Mouse (Mus musculus): Measurements from ENCODE around the gene Rassf8. TPM values are rescaled to one million over a fixed set of nuclear protein-coding genes. Genes with fewer than 3 reads are reported as not detected.

Rassf8 gene
- polyA plus RNA-seq, 1 experiment from 2014 or later, result 8.7 TPM

- Histone ChIP-seq H3K27me3 (no peaks in the 10 kb centered on the region), H3K9me3 (replicated peaks) (no peaks in the 10 kb centered on the region), H3K27ac (replicated peaks) (no peak overlapping the region), H3K4me1 (peaks cover 13% of the 10 kb centered on the region), H3K4me3 (replicated peaks) (no peak overlapping the region), H3K9ac (no peak overlapping the region), H3K4me2 (replicated peaks) (no peak overlapping the region), H3K36me3 (no peaks in the 10 kb centered on the region)
- WGBS, result 75% methylated on average over 3 of the region's 3 CpGs
- ATAC-seq (ENCODE audit: insufficient number of reproducible peaks, low FRiP score, low TSS enrichment, low read depth), result no peak
These were observed 3.8 kb downstream of the Rassf8 start for GRCm38 (mm10) chr6:145750394-145750793.

GRCm38 (mm10) chr6:145753296-145753695 is 6.7 kb downstream of the Rassf8 start:
- no peak overlapping the region for H3K4me3 ChIP-seq (replicated peaks)
- H3K9ac ChIP-seq, result no peak overlapping the region
- H3K9me3 ChIP-seq (replicated peaks), result no peaks in the 10 kb centered on the region
- H3K4me1 ChIP-seq, result peaks cover 8% of the 10 kb centered on the region
- H3K27me3 ChIP-seq, result no peaks in the 10 kb centered on the region
- ATAC-seq (ENCODE audit: insufficient number of reproducible peaks, low FRiP score, low TSS enrichment, low read depth), result no peak
- 85% methylated on average over 6 of the region's 6 CpGs for WGBS
- no peak overlapping the region for H3K4me2 ChIP-seq (replicated peaks)
- H3K36me3 ChIP-seq, result peaks cover 4% of the 10 kb centered on the region; the same call in 1 of the 2 replicates
- H3K27ac ChIP-seq (replicated peaks), result no peak overlapping the region

GRCm38 (mm10) chr6:145754416-145754815 is 7.9 kb downstream of the Rassf8 start:
- Histone ChIP-seq H3K9ac (no peak overlapping the region), H3K4me1 (peaks cover 4% of the 10 kb centered on the region), H3K27ac (replicated peaks) (no peak overlapping the region), H3K4me2 (replicated peaks) (no peak overlapping the region), H3K27me3 (no peaks in the 10 kb centered on the region), H3K4me3 (replicated peaks) (no peak overlapping the region), H3K36me3 (peaks cover 4% of the 10 kb centered on the region; the same call in 1 of the 2 replicates), H3K9me3 (replicated peaks) (no peaks in the 10 kb centered on the region)
- no peak for ATAC-seq (ENCODE audit: insufficient number of reproducible peaks, low FRiP score, low TSS enrichment, low read depth)
- 79% methylated on average over 6 of the region's 6 CpGs for WGBS

GRCm38 (mm10) chr6:145755942-145756639 is 9.5 kb downstream of the Rassf8 start:
- H3K4me3 ChIP-seq (replicated peaks), result no peak overlapping the region
- no peak for ATAC-seq (ENCODE audit: insufficient number of reproducible peaks, low FRiP score, low TSS enrichment, low read depth)
- no peaks in the 10 kb centered on the region for H3K9me3 ChIP-seq (replicated peaks)
- 74% methylated on average over 14 of the region's 14 CpGs for WGBS
- peaks cover 4% of the 10 kb centered on the region; the same call in 1 of the 2 replicates for H3K36me3 ChIP-seq
- H3K9ac ChIP-seq, result no peak overlapping the region
- H3K4me1 ChIP-seq, result peaks cover 14% of the 10 kb centered on the region
- no peak overlapping the region for H3K4me2 ChIP-seq (replicated peaks)
- H3K27me3 ChIP-seq, result no peaks in the 10 kb centered on the region
- H3K27ac ChIP-seq (replicated peaks), result no peak overlapping the region

- H3K4me1 ChIP-seq, result peaks cover 16% of the 10 kb centered on the region
- peaks cover 4% of the 10 kb centered on the region; the same call in 1 of the 2 replicates for H3K36me3 ChIP-seq
- WGBS, result 87% methylated on average over 6 of the region's 6 CpGs
These were observed 10.1 kb downstream of the Rassf8 start for GRCm38 (mm10) chr6:145756640-145757005.

GRCm38 (mm10) chr6:145757346-145757745 is 10.8 kb downstream of the Rassf8 start:
- H3K9ac ChIP-seq, result no peak overlapping the region
- no peaks in the 10 kb centered on the region for H3K9me3 ChIP-seq (replicated peaks)
- H3K4me3 ChIP-seq (replicated peaks), result no peak overlapping the region
- no peak overlapping the region for H3K27ac ChIP-seq (replicated peaks)
- no peak for ATAC-seq (ENCODE audit: insufficient number of reproducible peaks, low FRiP score, low TSS enrichment, low read depth)
- H3K36me3 ChIP-seq, result peaks cover 4% of the 10 kb centered on the region; the same call in 1 of the 2 replicates
- peaks cover 16% of the 10 kb centered on the region for H3K4me1 ChIP-seq
- no peaks in the 10 kb centered on the region for H3K27me3 ChIP-seq
- 73% methylated on average over 3 of the region's 3 CpGs for WGBS
- H3K4me2 ChIP-seq (replicated peaks), result no peak overlapping the region

More at GRCm38 (mm10) chr6:145756640-145757005, 10.1 kb downstream of the Rassf8 start:
- Histone ChIP-seq H3K4me2 (replicated peaks) (no peak overlapping the region), H3K27me3 (no peaks in the 10 kb centered on the region), H3K9me3 (replicated peaks) (no peaks in the 10 kb centered on the region), H3K9ac (no peak overlapping the region), H3K4me3 (replicated peaks) (no peak overlapping the region), H3K27ac (replicated peaks) (no peak overlapping the region)
- no peak for ATAC-seq (ENCODE audit: insufficient number of reproducible peaks, low FRiP score, low TSS enrichment, low read depth)

GRCm38 (mm10) chr6:145758685-145759084 is 12.1 kb downstream of the Rassf8 start:
- H3K27ac ChIP-seq (replicated peaks), result no peak overlapping the region
- no peak for ATAC-seq (ENCODE audit: insufficient number of reproducible peaks, low FRiP score, low TSS enrichment, low read depth)
- peaks cover 23% of the 10 kb centered on the region for H3K4me1 ChIP-seq
- H3K27me3 ChIP-seq, result no peaks in the 10 kb centered on the region
- no peaks in the 10 kb centered on the region for H3K9me3 ChIP-seq (replicated peaks)
- H3K4me3 ChIP-seq (replicated peaks), result no peak overlapping the region
- peaks cover 4% of the 10 kb centered on the region; the same call in 1 of the 2 replicates for H3K36me3 ChIP-seq
- no peak overlapping the region for H3K4me2 ChIP-seq (replicated peaks)
- WGBS, result 82% methylated on average over 10 of the region's 10 CpGs
- H3K9ac ChIP-seq, result no peak overlapping the region

GRCm38 (mm10) chr6:145759432-145759831 is 12.9 kb downstream of the Rassf8 start:
- ATAC-seq (ENCODE audit: insufficient number of reproducible peaks, low FRiP score, low TSS enrichment, low read depth), result no peak

GRCm38 (mm10) chr6:145760246-145761016 is 13.9 kb downstream of the Rassf8 start:
- Histone ChIP-seq H3K9me3 (replicated peaks) (no peaks in the 10 kb centered on the region), H3K27me3 (no peaks in the 10 kb centered on the region), H3K4me3 (replicated peaks) (no peak overlapping the region), H3K4me2 (replicated peaks) (no peak overlapping the region), H3K36me3 (peaks cover 3% of the 10 kb centered on the region; the same call in 1 of the 2 replicates), H3K9ac (no peak overlapping the region), H3K27ac (replicated peaks) (0 out of 2 replicates have a peak overlapping the region, but pooled peaks have one; percentile 11), H3K4me1 (peaks cover 25% of the 10 kb centered on the region)
- WGBS, result 64% methylated on average over 4 of the region's 4 CpGs
- no peak for ATAC-seq (ENCODE audit: insufficient number of reproducible peaks, low FRiP score, low TSS enrichment, low read depth)

More at GRCm38 (mm10) chr6:145759432-145759831, 12.9 kb downstream of the Rassf8 start:
- peaks cover 21% of the 10 kb centered on the region for H3K4me1 ChIP-seq
- H3K36me3 ChIP-seq, result peaks cover 4% of the 10 kb centered on the region; the same call in 1 of the 2 replicates
- no peak overlapping the region for H3K9ac ChIP-seq
- no peak overlapping the region for H3K4me3 ChIP-seq (replicated peaks)
- no peak overlapping the region for H3K27ac ChIP-seq (replicated peaks)
- 88% methylated on average over 2 of the region's 2 CpGs for WGBS
- H3K9me3 ChIP-seq (replicated peaks), result no peaks in the 10 kb centered on the region
- H3K4me2 ChIP-seq (replicated peaks), result no peak overlapping the region
- no peaks in the 10 kb centered on the region for H3K27me3 ChIP-seq

GRCm38 (mm10) chr6:145761151-145761935 is 14.8 kb downstream of the Rassf8 start:
- peaks cover 25% of the 10 kb centered on the region for H3K4me1 ChIP-seq
- H3K9ac ChIP-seq, result no peak overlapping the region
- H3K4me3 ChIP-seq (replicated peaks), result no peak overlapping the region
- no peaks in the 10 kb centered on the region for H3K9me3 ChIP-seq (replicated peaks)
- no peaks in the 10 kb centered on the region for H3K36me3 ChIP-seq
- ATAC-seq (ENCODE audit: insufficient number of reproducible peaks, low FRiP score, low TSS enrichment, low read depth), result no peak
- WGBS, result 68% methylated on average over 3 of the region's 3 CpGs
- H3K27me3 ChIP-seq, result no peaks in the 10 kb centered on the region
- 0 out of 2 replicates have a peak overlapping the region, but pooled peaks have one; percentile 11 for H3K27ac ChIP-seq (replicated peaks)
- no peak overlapping the region for H3K4me2 ChIP-seq (replicated peaks)

GRCm38 (mm10) chr6:145762016-145762415 is 15.5 kb downstream of the Rassf8 start:
- peaks cover 28% of the 10 kb centered on the region for H3K4me1 ChIP-seq
- no peak overlapping the region for H3K4me3 ChIP-seq (replicated peaks)
- no peak overlapping the region for H3K4me2 ChIP-seq (replicated peaks)
- H3K27me3 ChIP-seq, result no peaks in the 10 kb centered on the region
- no peaks in the 10 kb centered on the region for H3K36me3 ChIP-seq
- ATAC-seq (ENCODE audit: insufficient number of reproducible peaks, low FRiP score, low TSS enrichment, low read depth), result no peak
- H3K27ac ChIP-seq (replicated peaks), result no peak overlapping the region
- 84% methylated on average over 3 of the region's 3 CpGs for WGBS
- no peak overlapping the region for H3K9ac ChIP-seq
- no peaks in the 10 kb centered on the region for H3K9me3 ChIP-seq (replicated peaks)
